Mouse (Mus musculus) ES-E14 (cell line): ENCODE measurements around the gene Tex38.

Experiments used
- MAFK ChIP-seq: IDR thresholded peaks from 2 replicates; pipeline ENCODE4 v1.6.1; 2014; ENCODE audit warnings: mild to moderate bottlenecking, low read depth, low read length, inconsistent platforms; ENCODE audit not compliant: insufficient read depth
- ZNF384 ChIP-seq: IDR thresholded peaks from 2 replicates; pipeline ENCODE4 v1.6.1; 2012; ENCODE audit warnings: low read depth, low read length, inconsistent platforms

DNA sequence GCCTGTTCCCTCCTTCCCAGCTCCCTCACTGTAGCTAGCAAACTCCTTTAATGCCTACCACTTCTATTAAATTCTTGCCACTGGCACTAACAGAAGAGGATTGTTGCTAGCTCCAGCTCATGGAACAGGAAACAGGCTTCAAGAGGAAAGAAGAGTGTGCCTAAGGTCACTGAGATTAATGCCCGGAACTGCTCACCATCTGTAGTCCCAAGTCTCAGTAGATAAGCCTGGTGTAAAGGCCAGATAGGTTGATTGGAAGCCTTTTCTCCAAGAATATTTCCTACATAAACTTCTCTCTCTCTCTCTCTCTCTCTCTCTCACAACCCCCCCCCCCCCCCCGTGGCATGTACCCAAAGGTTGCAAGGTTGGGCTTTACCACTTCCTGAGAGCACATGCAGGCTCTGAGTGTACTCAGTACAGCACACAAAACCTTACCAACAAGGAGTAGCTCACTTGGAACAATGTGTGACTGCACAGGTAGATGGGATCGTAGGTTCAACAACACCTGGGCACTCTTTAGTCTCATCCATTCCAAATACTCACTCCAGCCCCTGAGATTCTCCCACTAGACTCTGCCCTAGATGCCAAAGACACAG is 48.5 kb downstream of the Tex38 start:
- no peak for TF ChIP-seq ZNF384
- no peak for TF ChIP-seq MAFK
